Mouse (Mus musculus) limb, embryonic 14.5 days (tissue): ENCODE measurements around the gene B4galt1. TPM values are rescaled to one million over a fixed set of nuclear protein-coding genes. Genes with fewer than 3 reads are reported as not detected.

ENCODE experiments used
- ATAC-seq: fragments of 200-750 bp; cut with Nextera tagmentation; 2 replicates; pipeline ENCODE4 v1.8.0; 2017; ENCODE audit warnings: low read depth, moderate number of reproducible peaks, moderate TSS enrichment; ENCODE audit not compliant: low FRiP score
- DNase-seq: peaks from one replicate; pipeline ENCODE4 v3.0.0-alpha.2; 2015; ENCODE audit warnings: low spot score
- H3K27ac ChIP-seq: fragments of 300-500 bp; sonication (generic); replicated peaks from 2 replicates; pipeline ENCODE4 v1.5.1; 2014; ENCODE audit warnings: low read depth, mild to moderate bottlenecking, low read length, moderate library complexity, mixed read lengths
- H3K27me3 ChIP-seq: fragments of 300-500 bp; sonication (generic); 2 replicates; pipeline ENCODE4 v1.6.1; 2014; ENCODE audit warnings: low read length, mixed read lengths; ENCODE audit not compliant: control insufficient read depth, insufficient read depth
- H3K36me3 ChIP-seq: fragments of 300-500 bp; sonication (generic); 2 replicates; pipeline ENCODE4 v1.6.1; 2014; ENCODE audit warnings: mild to moderate bottlenecking, low read length, moderate library complexity, mixed read lengths; ENCODE audit not compliant: control insufficient read depth, insufficient read depth
- H3K4me1 ChIP-seq: fragments of 300-500 bp; sonication (generic); 2 replicates; pipeline ENCODE4 v1.6.1; 2014; ENCODE audit warnings: antibody characterized with exemption, low read length, mixed read lengths; ENCODE audit not compliant: control insufficient read depth, insufficient read depth
- H3K4me2 ChIP-seq: fragments of 300-500 bp; sonication (generic); replicated peaks from 2 replicates; pipeline ENCODE4 v1.6.1; 2014; ENCODE audit warnings: low read depth, mild to moderate bottlenecking, low read length, moderate library complexity; ENCODE audit not compliant: severe bottlenecking
- H3K4me3 ChIP-seq: fragments of 300-500 bp; sonication (generic); replicated peaks from 2 replicates; pipeline ENCODE4 v1.5.1; 2014; ENCODE audit warnings: low read length
- H3K9ac ChIP-seq: fragments of 300-500 bp; sonication (generic); 2 replicates; pipeline ENCODE4 v1.6.1; 2014; ENCODE audit warnings: mild to moderate bottlenecking, low read depth, low read length, moderate library complexity; ENCODE audit not compliant: severe bottlenecking
- H3K9me3 ChIP-seq: fragments of 300-500 bp; sonication (generic); 2 replicates; pipeline ENCODE4 v1.6.1; 2016; ENCODE audit warnings: low read length; ENCODE audit not compliant: control insufficient read depth
- POLR2A ChIP-seq: fragments of 200-500 bp; IDR thresholded peaks from 2 replicates; pipeline ENCODE4 v1.8.0; 2012; ENCODE audit warnings: inconsistent platforms, mild to moderate bottlenecking, moderate library complexity, borderline replicate concordance; ENCODE audit not compliant: insufficient read depth, insufficient read length; ENCODE audit errors: extremely low read depth
- WGBS: fragments of 180-500 bp; shearing (Covaris S2); extraction: QIAGEN DNeasy Blood & Tissue Kit; methylation state at CpG from one replicate; pipeline ENCODE4 v1.1.7; 2014; 5-methylcytosine and 5-hydroxymethylcytosine counted together
- polyA plus RNA-seq, 2 experiments: library from polyadenylated mRNA; depleted of rRNA in 1 of 2; stranded (reverse) in 1 of 2; unstranded in 1 of 2; fragments of >200 nt; fragmentation: Nextera tagmentation in 1 of 2; extraction: Ambion mirVana in 1 of 2; gene quantifications; 2 replicates each; pipeline versions ENCODE4 v1.2.1 to v1.2.3; 2012 to 2014

Gene B4galt1
- polyA plus RNA-seq, 2 experiments, result 35.9 to 52.3 TPM

- H3K27ac ChIP-seq, result no peak overlapping the region
- peak; percentile 62 for DNase-seq
- no peak overlapping the region for H3K4me2 ChIP-seq
- no peaks in the 10 kb centered on the region for H3K27me3 ChIP-seq
- H3K36me3 ChIP-seq, result no peaks in the 10 kb centered on the region
- whole genome bisulfite sequencing, result 42% methylated on average over 8 of the region's 8 CpGs
- no peaks in the 10 kb centered on the region for H3K9me3 ChIP-seq
- no peak for TF ChIP-seq POLR2A
- no peak overlapping the region for H3K9ac ChIP-seq
- no peak for ATAC-seq
- no peak overlapping the region for H3K4me3 ChIP-seq
- peaks cover 6% of the 10 kb centered on the region; the same call in 1 of the 2 replicates for H3K4me1 ChIP-seq
Measured at GRCm38 (mm10) chr4:40781797-40782495, 71.9 kb downstream of the B4galt1 start.

GRCm38 (mm10) chr4:40781143-40781542 lies 72.7 kb downstream of the B4galt1 start:
- Histone ChIP-seq H3K27me3 (no peaks in the 10 kb centered on the region), H3K9ac (no peak overlapping the region), H3K4me3 (no peak overlapping the region), H3K9me3 (no peaks in the 10 kb centered on the region), H3K4me1 (peaks cover 6% of the 10 kb centered on the region; the same call in 1 of the 2 replicates), H3K36me3 (no peaks in the 10 kb centered on the region), H3K27ac (no peak overlapping the region), H3K4me2 (no peak overlapping the region)
- ATAC-seq, result no peak
- no peak for TF ChIP-seq POLR2A
- WGBS, result 13% methylated on average over 3 of the region's 3 CpGs
- no peak for DNase-seq

- no peaks in the 10 kb centered on the region for H3K36me3 ChIP-seq
- TF ChIP-seq POLR2A, result no peak
- no peak overlapping the region for H3K4me3 ChIP-seq
- H3K4me2 ChIP-seq, result no peak overlapping the region
- no peak overlapping the region for H3K27ac ChIP-seq
- WGBS, result 87% methylated on average over 6 of the region's 6 CpGs
- H3K4me1 ChIP-seq, result peaks cover 18% of the 10 kb centered on the region
- H3K9ac ChIP-seq, result no peak overlapping the region
- no peak for ATAC-seq
- H3K27me3 ChIP-seq, result no peaks in the 10 kb centered on the region
- DNase-seq, result no peak
- no peaks in the 10 kb centered on the region for H3K9me3 ChIP-seq
Measured at GRCm38 (mm10) chr4:40778656-40779055, 75.1 kb downstream of the B4galt1 start.

- Histone ChIP-seq H3K4me2 (no peak overlapping the region), H3K9ac (no peak overlapping the region), H3K9me3 (no peaks in the 10 kb centered on the region), H3K27ac (no peak overlapping the region), H3K4me3 (no peak overlapping the region), H3K4me1 (peaks cover 16% of the 10 kb centered on the region), H3K27me3 (no peaks in the 10 kb centered on the region), H3K36me3 (no peaks in the 10 kb centered on the region)
- TF ChIP-seq POLR2A, result no peak
- no peak for ATAC-seq
- whole genome bisulfite sequencing, result 24% methylated on average over 2 of the region's 2 CpGs
- DNase-seq, result no peak
Measured at GRCm38 (mm10) chr4:40777116-40777515, 76.7 kb downstream of the B4galt1 start.

GRCm38 (mm10) chr4:40776416-40776815 lies 77.4 kb downstream of the B4galt1 start:
- Histone ChIP-seq H3K9me3 (no peaks in the 10 kb centered on the region), H3K4me1 (peaks cover 14% of the 10 kb centered on the region), H3K27me3 (no peaks in the 10 kb centered on the region), H3K4me2 (no peak overlapping the region), H3K27ac (no peak overlapping the region), H3K4me3 (no peak overlapping the region), H3K9ac (no peak overlapping the region), H3K36me3 (no peaks in the 10 kb centered on the region)
- ATAC-seq, result no peak
- DNase-seq, result no peak
- no peak for TF ChIP-seq POLR2A
- 62% methylated on average over 4 of the region's 4 CpGs for WGBS
